Mouse (Mus musculus) T-helper 1 cell (primary cell): ENCODE data around the gene 2410015M20Rik.

Source experiments
- in situ Hi-C: fragments of 300-600 bp; cut with MboI, MseI; formaldehyde crosslinking; loops from one replicate; pipeline ENCODE4 v1.15.1; 2025; ENCODE audit warnings: high pct_unique_total_duplicates

Gene 2410015M20Rik

GRCm38 (mm10) chr17:56572939-56573338, 36.6 kb downstream of the 2410015M20Rik start:
- in situ Hi-C loops, result no loop called here

- in situ Hi-C loops, result no loop called here
Observed at GRCm38 (mm10) chr17:56572154-56572553, 37.4 kb downstream of the 2410015M20Rik start.

GRCm38 (mm10) chr17:56570287-56570686, 39.3 kb downstream of the 2410015M20Rik start:
- in situ Hi-C loops, result no loop called here

GRCm38 (mm10) chr17:56567370-56567769, 42.2 kb downstream of the 2410015M20Rik start:
- in situ Hi-C loops, result no loop called here

GRCm38 (mm10) chr17:56566918-56567317, 42.7 kb downstream of the 2410015M20Rik start:
- in situ Hi-C loops, result no loop called here

GRCm38 (mm10) chr17:56566293-56566692, 43.3 kb downstream of the 2410015M20Rik start:
- in situ Hi-C loops, result no loop called here

GRCm38 (mm10) chr17:56561866-56562265, 47.7 kb downstream of the 2410015M20Rik start:
- in situ Hi-C loops, result no loop called here

- in situ Hi-C loops, result no loop called here
Observed at GRCm38 (mm10) chr17:56560131-56560530, 49.4 kb downstream of the 2410015M20Rik start.

GRCm38 (mm10) chr17:56559386-56559785, 50.2 kb downstream of the 2410015M20Rik start:
- in situ Hi-C loops, result no loop called here

- in situ Hi-C loops, result no loop called here
Observed at GRCm38 (mm10) chr17:56558448-56558847, 51.1 kb downstream of the 2410015M20Rik start.
